Mouse (Mus musculus) megakaryocyte progenitor cell, adult 5-6 weeks (primary cell): ENCODE data around the gene Gm19935. TPM values are rescaled to one million over a fixed set of nuclear protein-coding genes. Genes with fewer than 3 reads are reported as not detected.

ENCODE experiments used
- total RNA-seq, 2 experiments: library from RNA; stranded (forward) in 1 of 2; stranded (reverse) in 1 of 2; fragments of 157-497, 149-512 nt in 1 of 2; fragments of 200-1000 nt in 1 of 2; gene quantifications; 2 replicates each; pipeline versions ENCODE4 v1.2.3 to v1.2.4; 2015 to 2017

Gm19935 gene
- total RNA-seq, 2 experiments from 2014 or later: not detected

Other genes starting within 250 kb of the Gm19935 start
- gene Chd9, start 11.0 kb upstream of the Gm19935 start, total RNA-seq (2015): 121 and 145 TPM in 2 replicates
- gene Chd9, start 11.0 kb upstream of the Gm19935 start, total RNA-seq (2017): 47.6 and 62.6 TPM in 2 replicates